Mouse (Mus musculus): ENCODE measurements around the gene Fam160a2. TPM values are rescaled to one million over a fixed set of nuclear protein-coding genes. Genes with fewer than 3 reads are reported as not detected.

Gene Fam160a2
- polyA plus RNA-seq (2015; fragmentation: Nextera tagmentation; extraction: Ambion mirVana): 13.7 and 13.8 TPM in 2 replicates

DNA sequence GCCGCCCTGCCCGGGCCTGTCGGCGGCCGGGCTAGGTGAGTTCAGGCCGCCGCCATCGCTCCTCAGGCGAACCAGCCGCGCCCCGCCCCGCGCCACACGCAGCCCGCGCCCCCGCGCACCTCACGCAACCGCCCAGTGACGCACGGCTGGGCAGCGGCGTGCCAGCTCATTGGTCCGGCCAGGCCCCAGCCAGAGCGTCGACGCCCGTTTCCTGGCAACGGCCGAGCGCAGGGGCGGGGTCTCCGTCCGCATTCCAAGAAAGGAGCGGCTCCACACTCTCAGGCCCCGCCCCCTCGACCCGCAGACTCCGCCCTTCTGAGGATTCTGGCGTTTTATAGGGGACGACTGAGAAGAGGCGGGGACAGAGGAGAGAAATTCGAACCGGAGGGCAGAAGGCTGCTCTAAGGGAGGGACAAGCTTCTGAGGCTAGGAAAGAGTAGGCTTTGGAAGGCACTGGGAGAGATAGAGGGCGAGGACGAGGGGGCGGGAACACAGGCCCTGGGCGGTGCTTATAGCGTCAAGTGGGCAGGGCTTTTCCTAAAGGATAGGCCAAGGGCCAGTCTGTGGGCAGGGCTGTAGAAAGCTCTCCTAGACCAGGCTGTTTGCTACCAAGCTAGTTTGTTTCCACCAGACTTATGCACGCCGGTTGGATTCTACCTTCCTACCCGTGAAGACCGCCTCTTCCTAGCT lies at the start of gene Fam160a2:
TSS of gene Fam160a2 (minus strand) at position 120 of the 690 bp plus-strand sequence.
- no peaks in the 10 kb centered on the region for H3K9me3 ChIP-seq (replicated peaks; ENCODE audit: control insufficient read depth, low read length)
- H3K36me3 ChIP-seq (ENCODE audit: control insufficient read depth, insufficient read depth): no peaks in the 10 kb centered on the region
- H3K4me2 ChIP-seq (ENCODE audit: low read depth, low read length): peak within 1 kb of the TSS; percentile 82
- H3K4me1 ChIP-seq (ENCODE audit: control insufficient read depth, low read depth, low read length): peaks cover 13% of the 10 kb centered on the region
- ATAC-seq (ENCODE audit: low read depth): peak; percentile 95
- no peaks in the 10 kb centered on the region for H3K27me3 ChIP-seq (ENCODE audit: control insufficient read depth, insufficient read depth, low read depth, low read length)
- peak within 1 kb of the TSS; percentile 90 for H3K4me3 ChIP-seq (ENCODE audit: low read depth, low read length)
- peak within 1 kb of the TSS; percentile 89 for H3K9ac ChIP-seq (ENCODE audit: low read depth, low read length)
- WGBS (ENCODE audit: insufficient replicate concordance): under 1% methylated on average over 50 of the region's 55 CpGs
- peak within 1 kb of the TSS; percentile 93 for H3K27ac ChIP-seq (ENCODE audit: low read length)

DNA sequence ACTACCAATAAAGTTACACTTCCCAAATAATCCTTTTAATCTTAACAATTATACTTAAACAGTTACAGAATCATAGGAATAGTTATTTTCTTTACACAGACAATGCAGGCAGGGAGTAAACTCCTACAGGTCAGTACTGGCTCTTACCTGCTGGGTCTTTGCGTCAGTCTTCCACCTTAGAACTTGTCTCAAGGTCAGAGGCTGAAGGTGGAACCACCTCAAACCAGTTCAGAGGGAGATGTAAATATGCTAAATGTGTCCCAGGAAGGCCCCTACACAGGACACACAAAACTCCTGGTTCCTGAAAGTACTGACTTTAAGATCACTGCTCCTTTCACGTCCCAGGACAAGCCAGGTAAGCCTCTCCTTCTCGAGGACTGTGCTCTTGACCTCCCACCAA lies 45.2 kb upstream of the Fam160a2 start:
- Histone ChIP-seq H3K9me3 (replicated peaks; ENCODE audit: control insufficient read depth, low read length) (no peaks in the 10 kb centered on the region), H3K27ac (ENCODE audit: low read length) (no peak overlapping the region), H3K4me1 (ENCODE audit: control insufficient read depth, low read depth, low read length) (no peaks in the 10 kb centered on the region), H3K4me2 (ENCODE audit: low read depth, low read length) (no peak overlapping the region), H3K36me3 (ENCODE audit: control insufficient read depth, insufficient read depth) (no peaks in the 10 kb centered on the region), H3K9ac (ENCODE audit: low read depth, low read length) (no peak overlapping the region), H3K27me3 (ENCODE audit: control insufficient read depth, insufficient read depth, low read depth, low read length) (no peaks in the 10 kb centered on the region), H3K4me3 (ENCODE audit: low read depth, low read length) (no peak overlapping the region)
- no peak for ATAC-seq (ENCODE audit: low read depth)
- 45% methylated on average over 3 of the region's 3 CpGs for WGBS (ENCODE audit: insufficient replicate concordance)

DNA sequence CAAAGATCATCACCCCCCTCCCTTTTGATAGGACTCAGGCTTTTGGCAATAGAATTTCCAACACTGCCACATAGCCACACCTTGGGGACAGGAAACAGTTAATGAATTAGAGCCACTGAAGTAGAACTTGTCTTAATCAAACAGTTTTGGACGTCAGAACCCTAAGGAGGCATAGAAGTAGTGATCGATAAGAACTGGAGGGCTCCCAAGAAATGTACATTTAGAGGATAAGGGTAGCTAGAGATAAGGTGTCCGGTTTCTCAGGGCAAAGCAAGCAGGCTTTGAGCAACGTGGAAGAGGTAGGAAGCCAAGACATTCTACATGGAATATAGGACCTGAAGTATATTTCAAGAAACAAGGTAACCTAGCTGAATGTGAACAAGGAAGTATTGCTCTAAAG lies 41.6 kb upstream of the Fam160a2 start:
- Histone ChIP-seq H3K4me1 (ENCODE audit: control insufficient read depth, low read depth, low read length) (no peaks in the 10 kb centered on the region), H3K36me3 (ENCODE audit: control insufficient read depth, insufficient read depth) (no peaks in the 10 kb centered on the region), H3K9ac (ENCODE audit: low read depth, low read length) (no peak overlapping the region), H3K27me3 (ENCODE audit: control insufficient read depth, insufficient read depth, low read depth, low read length) (no peaks in the 10 kb centered on the region), H3K27ac (ENCODE audit: low read length) (no peak overlapping the region), H3K4me2 (ENCODE audit: low read depth, low read length) (no peak overlapping the region), H3K4me3 (ENCODE audit: low read depth, low read length) (no peak overlapping the region), H3K9me3 (replicated peaks; ENCODE audit: control insufficient read depth, low read length) (no peaks in the 10 kb centered on the region)
- 39% methylated on average over 4 of the region's 4 CpGs for WGBS (ENCODE audit: insufficient replicate concordance)
- ATAC-seq (ENCODE audit: low read depth): no peak

DNA sequence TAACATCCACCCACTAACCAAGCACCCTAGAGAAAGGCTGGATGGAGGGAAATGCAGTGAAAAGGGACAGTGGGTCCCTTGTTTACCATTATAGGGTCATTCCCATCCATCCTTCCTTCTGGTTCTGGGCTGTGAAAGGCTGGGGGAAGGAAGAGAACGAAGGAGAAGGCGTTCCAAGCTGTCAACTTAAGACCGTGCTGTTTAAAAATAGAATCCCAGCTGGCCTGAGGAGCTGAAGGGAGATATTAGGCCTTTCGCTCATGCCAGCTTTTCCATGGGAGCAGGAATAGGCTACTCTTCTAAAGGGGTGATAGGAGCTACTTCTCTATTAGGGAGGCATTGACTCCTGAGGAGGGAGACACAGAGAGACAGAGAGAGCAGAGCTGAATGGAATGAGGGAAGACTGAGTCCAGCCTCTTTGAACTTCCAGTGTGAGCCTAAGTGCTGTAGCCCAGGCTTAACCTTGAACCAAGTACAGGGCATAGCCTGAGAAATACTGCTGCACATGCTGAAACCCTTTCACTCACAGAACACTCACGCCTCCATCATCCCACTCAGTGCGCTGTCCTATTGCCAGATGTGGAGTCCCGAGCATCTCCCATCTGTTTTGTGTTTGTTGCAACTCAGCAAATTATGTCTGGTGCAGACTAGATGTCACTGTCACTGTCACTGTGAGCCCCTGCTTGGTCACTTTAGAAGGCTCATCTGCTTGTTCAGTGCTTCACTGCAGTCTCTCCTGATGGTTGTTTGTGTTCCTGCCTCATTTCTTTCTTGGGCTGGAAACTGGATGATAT lies 38.3 kb upstream of the Fam160a2 start:
- Histone ChIP-seq H3K27ac (ENCODE audit: low read length) (no peak overlapping the region), H3K4me2 (ENCODE audit: low read depth, low read length) (no peak overlapping the region), H3K27me3 (ENCODE audit: control insufficient read depth, insufficient read depth, low read depth, low read length) (no peaks in the 10 kb centered on the region), H3K9me3 (replicated peaks; ENCODE audit: control insufficient read depth, low read length) (no peaks in the 10 kb centered on the region), H3K9ac (ENCODE audit: low read depth, low read length) (no peak overlapping the region), H3K4me1 (ENCODE audit: control insufficient read depth, low read depth, low read length) (no peaks in the 10 kb centered on the region), H3K4me3 (ENCODE audit: low read depth, low read length) (no peak overlapping the region), H3K36me3 (ENCODE audit: control insufficient read depth, insufficient read depth) (no peaks in the 10 kb centered on the region)
- WGBS (ENCODE audit: insufficient replicate concordance): 55% methylated on average over 7 of the region's 7 CpGs
- ATAC-seq (ENCODE audit: low read depth): no peak

DNA sequence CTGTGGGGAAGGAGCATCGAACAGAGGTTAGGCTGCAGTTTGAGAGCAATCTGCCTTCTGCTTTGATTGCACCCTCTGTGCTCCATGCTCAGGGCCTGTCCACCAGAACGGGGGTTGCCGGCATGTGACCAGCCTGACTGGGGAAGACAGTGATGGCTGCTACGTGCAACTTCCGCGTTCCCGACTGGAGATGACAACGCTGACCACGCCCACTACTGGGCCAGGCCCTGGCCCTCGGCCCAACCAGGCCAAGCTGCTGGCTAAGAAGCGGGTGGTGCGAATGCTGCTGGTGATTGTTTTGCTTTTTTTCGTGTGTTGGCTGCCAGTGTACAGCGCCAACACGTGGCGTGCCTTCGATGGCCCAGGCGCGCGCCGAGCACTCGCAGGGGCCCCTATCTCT lies 34.9 kb upstream of the Fam160a2 start:
- WGBS (ENCODE audit: insufficient replicate concordance): 71% methylated on average over 22 of the region's 22 CpGs

DNA sequence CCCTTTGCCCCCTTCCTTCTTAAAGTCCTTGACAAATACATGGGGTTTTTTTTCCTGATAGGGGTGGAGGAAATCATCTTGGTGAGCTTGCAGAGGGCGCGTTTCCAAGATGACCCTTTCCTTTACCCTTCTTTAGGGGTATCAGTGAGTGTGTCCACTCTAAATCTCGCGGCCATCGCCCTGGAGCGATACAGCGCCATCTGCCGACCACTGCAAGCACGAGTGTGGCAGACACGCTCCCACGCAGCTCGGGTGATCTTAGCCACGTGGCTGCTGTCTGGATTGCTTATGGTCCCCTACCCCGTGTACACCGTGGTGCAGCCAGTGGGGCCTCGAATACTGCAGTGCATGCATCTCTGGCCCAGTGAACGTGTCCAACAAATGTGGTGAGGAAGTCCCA lies 34.0 kb upstream of the Fam160a2 start:
- Histone ChIP-seq H3K4me2 (ENCODE audit: low read depth, low read length) (no peak overlapping the region), H3K4me1 (ENCODE audit: control insufficient read depth, low read depth, low read length) (no peaks in the 10 kb centered on the region), H3K27me3 (ENCODE audit: control insufficient read depth, insufficient read depth, low read depth, low read length) (no peaks in the 10 kb centered on the region), H3K9ac (ENCODE audit: low read depth, low read length) (no peak overlapping the region), H3K4me3 (ENCODE audit: low read depth, low read length) (no peak overlapping the region), H3K27ac (ENCODE audit: low read length) (no peak overlapping the region), H3K36me3 (ENCODE audit: control insufficient read depth, insufficient read depth) (no peaks in the 10 kb centered on the region), H3K9me3 (replicated peaks; ENCODE audit: control insufficient read depth, low read length) (no peaks in the 10 kb centered on the region)
- ATAC-seq (ENCODE audit: low read depth): no peak
- 68% methylated on average over 17 of the region's 17 CpGs for WGBS (ENCODE audit: insufficient replicate concordance)

More for the DNA sequence above, 34.9 kb upstream of the Fam160a2 start:
- no peaks in the 10 kb centered on the region for H3K36me3 ChIP-seq (ENCODE audit: control insufficient read depth, insufficient read depth)
- no peaks in the 10 kb centered on the region for H3K27me3 ChIP-seq (ENCODE audit: control insufficient read depth, insufficient read depth, low read depth, low read length)
- H3K9ac ChIP-seq (ENCODE audit: low read depth, low read length): no peak overlapping the region
- no peaks in the 10 kb centered on the region for H3K4me1 ChIP-seq (ENCODE audit: control insufficient read depth, low read depth, low read length)
- H3K9me3 ChIP-seq (replicated peaks; ENCODE audit: control insufficient read depth, low read length): no peaks in the 10 kb centered on the region
- H3K27ac ChIP-seq (ENCODE audit: low read length): no peak overlapping the region
- ATAC-seq (ENCODE audit: low read depth): no peak
- no peak overlapping the region for H3K4me2 ChIP-seq (ENCODE audit: low read depth, low read length)
- no peak overlapping the region for H3K4me3 ChIP-seq (ENCODE audit: low read depth, low read length)

DNA sequence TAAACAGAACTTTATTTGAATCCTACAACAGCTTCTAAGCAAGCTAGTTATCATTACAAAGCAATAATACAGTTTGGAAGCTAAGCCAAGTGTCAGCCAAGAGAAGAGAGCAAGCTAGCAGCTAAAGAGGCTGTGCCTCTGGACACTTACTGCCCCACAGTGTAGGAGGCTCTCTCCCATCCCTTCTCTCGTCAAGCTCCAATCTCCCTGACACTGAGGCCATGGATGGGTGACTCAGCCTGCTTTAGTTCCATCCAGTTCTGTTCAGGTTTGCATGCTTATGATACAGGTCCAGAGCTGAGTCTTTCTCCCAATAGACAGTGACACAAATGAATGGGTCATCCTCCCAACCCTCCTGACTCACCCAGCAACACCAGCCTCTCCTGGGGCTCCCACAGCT lies 32.2 kb upstream of the Fam160a2 start:
- no peak overlapping the region for H3K4me3 ChIP-seq (ENCODE audit: low read depth, low read length)
- no peak overlapping the region for H3K9ac ChIP-seq (ENCODE audit: low read depth, low read length)
- H3K4me1 ChIP-seq (ENCODE audit: control insufficient read depth, low read depth, low read length): no peaks in the 10 kb centered on the region
- no peaks in the 10 kb centered on the region for H3K36me3 ChIP-seq (ENCODE audit: control insufficient read depth, insufficient read depth)
- no peaks in the 10 kb centered on the region for H3K9me3 ChIP-seq (replicated peaks; ENCODE audit: control insufficient read depth, low read length)
- ATAC-seq (ENCODE audit: low read depth): no peak
- WGBS (ENCODE audit: insufficient replicate concordance): 46% methylated on average over 1 of the region's 1 CpGs
- H3K27ac ChIP-seq (ENCODE audit: low read length): no peak overlapping the region
- no peak overlapping the region for H3K4me2 ChIP-seq (ENCODE audit: low read depth, low read length)
- H3K27me3 ChIP-seq (ENCODE audit: control insufficient read depth, insufficient read depth, low read depth, low read length): peaks cover 4% of the 10 kb centered on the region; the same call in 1 of the 2 replicates

DNA sequence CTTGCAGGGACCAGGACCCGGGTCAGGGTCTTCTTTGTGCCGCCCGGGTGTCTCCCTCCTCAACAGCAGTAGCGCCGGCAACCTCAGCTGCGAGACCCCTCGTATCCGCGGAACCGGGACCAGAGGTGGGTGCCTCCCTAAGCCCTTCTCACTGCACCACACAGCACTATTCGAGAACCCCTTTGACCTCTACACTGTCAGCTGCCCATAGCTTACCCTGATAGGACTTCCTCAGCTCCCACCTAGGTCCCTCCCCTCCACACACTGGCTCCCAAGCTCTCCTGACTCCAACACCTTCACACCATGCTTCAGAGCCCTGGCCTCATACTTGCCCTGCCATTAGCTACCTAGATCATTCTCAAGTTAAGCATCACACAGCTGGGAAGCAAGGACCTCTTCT lies 26.2 kb upstream of the Fam160a2 start:
- Histone ChIP-seq H3K4me2 (ENCODE audit: low read depth, low read length) (no peak overlapping the region), H3K4me1 (ENCODE audit: control insufficient read depth, low read depth, low read length) (no peaks in the 10 kb centered on the region), H3K4me3 (ENCODE audit: low read depth, low read length) (no peak overlapping the region), H3K36me3 (ENCODE audit: control insufficient read depth, insufficient read depth) (no peaks in the 10 kb centered on the region), H3K9me3 (replicated peaks; ENCODE audit: control insufficient read depth, low read length) (no peaks in the 10 kb centered on the region), H3K27ac (ENCODE audit: low read length) (no peak overlapping the region), H3K27me3 (ENCODE audit: control insufficient read depth, insufficient read depth, low read depth, low read length) (peaks cover 27% of the 10 kb centered on the region), H3K9ac (ENCODE audit: low read depth, low read length) (no peak overlapping the region)
- WGBS (ENCODE audit: insufficient replicate concordance): 9% methylated on average over 11 of the region's 11 CpGs
- no peak for ATAC-seq (ENCODE audit: low read depth)

DNA sequence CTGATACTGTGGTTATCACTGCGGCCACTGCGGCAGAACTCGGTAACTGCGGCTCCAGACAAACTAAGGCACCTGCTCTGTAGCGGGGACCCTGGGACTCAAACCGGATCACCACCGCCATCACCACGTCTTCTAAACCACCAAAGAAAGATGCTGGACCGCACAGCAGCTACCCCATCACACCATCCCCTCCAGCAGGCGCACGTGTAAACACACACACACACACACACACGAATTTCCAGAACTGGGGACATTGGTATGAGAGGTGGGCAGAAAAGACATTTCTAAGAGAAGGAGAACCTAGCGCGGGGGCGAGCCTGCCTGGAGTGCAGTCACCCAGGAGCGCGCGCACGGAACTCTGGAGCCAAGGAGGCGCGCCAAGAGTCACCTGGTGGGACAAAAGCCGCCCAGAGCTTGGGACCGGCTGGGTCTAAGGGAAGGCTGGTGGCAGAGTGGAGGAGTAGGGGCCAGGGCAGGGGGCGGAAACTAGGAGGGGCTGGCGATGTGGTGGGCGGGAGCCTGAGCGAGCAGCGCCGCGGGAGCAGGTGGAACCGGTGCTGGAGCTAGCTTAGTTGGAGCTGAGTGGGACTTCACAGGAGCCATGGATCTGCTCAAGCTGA lies 25.7 kb upstream of the Fam160a2 start, which contains the start of gene Cckbr:
TSS of gene Cckbr (plus strand) at position 308 of the 620 bp plus-strand sequence.
- Histone ChIP-seq H3K9me3 (replicated peaks; ENCODE audit: control insufficient read depth, low read length) (no peaks in the 10 kb centered on the region), H3K27me3 (ENCODE audit: control insufficient read depth, insufficient read depth, low read depth, low read length) (peaks cover 27% of the 10 kb centered on the region), H3K4me1 (ENCODE audit: control insufficient read depth, low read depth, low read length) (no peaks in the 10 kb centered on the region), H3K4me2 (ENCODE audit: low read depth, low read length) (no peak within 1 kb of the TSS), H3K9ac (ENCODE audit: low read depth, low read length) (no peak within 1 kb of the TSS), H3K4me3 (ENCODE audit: low read depth, low read length) (no peak within 1 kb of the TSS), H3K36me3 (ENCODE audit: control insufficient read depth, insufficient read depth) (no peaks in the 10 kb centered on the region), H3K27ac (ENCODE audit: low read length) (no peak within 1 kb of the TSS)
- 2% methylated on average over 31 of the region's 31 CpGs for WGBS (ENCODE audit: insufficient replicate concordance)
- ATAC-seq (ENCODE audit: low read depth): no peak
